Mouse (Mus musculus): ENCODE measurements at regions not wholly inside any gene's neighbourhood (a gene's known extent, or its start where the extent isn't known, plus 50 kb on each side); places are given as distances from the start of the nearest gene placed in this dataset.

DNA sequence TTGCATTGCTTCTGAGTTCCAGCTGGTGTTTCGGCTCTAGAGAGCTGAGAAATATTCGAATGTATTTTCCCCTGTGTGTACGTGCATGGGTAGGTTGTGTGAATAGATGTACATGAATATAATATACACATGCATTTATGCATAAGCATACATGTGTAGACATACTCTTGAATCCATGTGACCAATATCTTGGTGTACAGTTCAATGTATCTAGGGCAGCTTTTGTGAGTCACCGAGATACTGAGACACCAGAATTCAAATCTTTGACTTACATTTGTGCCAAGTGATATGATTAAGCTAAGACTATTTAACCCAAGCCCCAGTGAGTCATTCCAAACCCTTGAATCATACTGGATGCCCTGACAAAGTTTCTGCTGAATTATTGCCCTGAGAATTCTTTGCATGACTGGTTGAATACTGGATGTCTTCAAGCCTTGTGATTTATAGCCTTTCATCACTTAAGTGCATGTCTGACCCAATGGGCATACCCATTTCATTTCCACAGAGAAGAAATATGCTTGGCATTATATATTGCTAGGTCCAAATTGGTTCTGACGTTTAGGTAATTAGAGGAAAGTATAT lies 103.3 kb upstream of the Tsc22d2 start:
- no peak for DNase-seq (ENCODE audit: low spot score)

DNA sequence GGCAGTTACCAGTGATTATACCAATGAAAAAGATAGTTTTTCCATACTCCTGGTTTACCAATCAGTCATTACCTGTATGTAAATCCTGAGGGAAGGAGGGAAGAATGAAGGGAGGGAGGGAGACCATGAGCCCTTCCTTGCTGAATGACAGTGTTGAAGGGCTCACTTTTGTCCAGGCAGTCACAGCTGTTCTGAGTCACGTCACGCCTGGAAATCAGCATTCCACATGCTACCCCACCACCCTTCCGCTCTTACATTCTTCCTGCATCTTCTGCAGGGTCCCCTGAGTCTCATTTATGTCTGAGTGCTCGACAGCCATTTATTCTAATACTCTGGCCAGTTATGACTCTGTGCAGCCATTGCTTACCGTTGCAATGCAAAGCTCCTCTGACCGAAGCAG lies 101.9 kb upstream of the Tsc22d2 start:
- DNase-seq (ENCODE audit: low spot score) = no peak

DNA sequence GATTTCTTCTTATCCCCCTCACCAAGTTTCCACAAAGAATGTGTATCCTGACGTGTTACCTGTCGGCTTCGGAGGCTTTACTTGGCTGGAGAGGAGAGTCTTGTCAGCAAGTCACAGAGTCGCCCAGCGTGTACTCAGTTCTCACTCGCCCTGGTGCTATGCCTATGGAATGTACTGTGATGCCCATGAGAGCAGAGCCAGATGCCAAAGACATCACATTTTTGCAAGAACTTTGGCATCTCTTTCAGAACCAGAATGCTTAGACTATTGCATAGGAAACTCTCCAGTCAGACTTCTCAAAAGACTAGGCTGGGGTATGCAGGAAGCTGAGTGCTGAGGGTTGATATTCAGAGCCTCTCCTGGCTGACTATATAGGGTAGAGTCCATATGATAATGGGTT lies 99.3 kb upstream of the Tsc22d2 start:
- DNase-seq (ENCODE audit: low spot score) = no peak

DNA sequence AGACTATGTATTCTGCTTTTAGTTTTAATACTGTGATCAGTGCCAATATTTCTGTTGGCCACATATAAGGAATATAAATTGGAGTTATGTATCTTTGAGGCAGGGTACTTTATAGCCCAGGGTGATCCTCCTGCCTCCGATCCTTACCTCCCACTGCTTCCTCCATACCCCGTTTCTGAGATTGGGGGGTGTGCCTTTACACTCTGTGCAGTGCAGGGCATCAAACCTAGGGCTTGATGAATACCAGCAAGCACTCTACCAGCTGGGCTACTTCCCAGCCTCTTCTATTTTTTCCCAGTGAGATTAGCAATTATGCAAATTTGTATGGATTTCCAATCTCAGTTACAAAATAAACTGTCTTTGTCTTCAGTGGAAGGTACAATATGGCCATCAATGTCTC lies 97.3 kb upstream of the Tsc22d2 start:
- no peak for DNase-seq (ENCODE audit: low spot score)

DNA sequence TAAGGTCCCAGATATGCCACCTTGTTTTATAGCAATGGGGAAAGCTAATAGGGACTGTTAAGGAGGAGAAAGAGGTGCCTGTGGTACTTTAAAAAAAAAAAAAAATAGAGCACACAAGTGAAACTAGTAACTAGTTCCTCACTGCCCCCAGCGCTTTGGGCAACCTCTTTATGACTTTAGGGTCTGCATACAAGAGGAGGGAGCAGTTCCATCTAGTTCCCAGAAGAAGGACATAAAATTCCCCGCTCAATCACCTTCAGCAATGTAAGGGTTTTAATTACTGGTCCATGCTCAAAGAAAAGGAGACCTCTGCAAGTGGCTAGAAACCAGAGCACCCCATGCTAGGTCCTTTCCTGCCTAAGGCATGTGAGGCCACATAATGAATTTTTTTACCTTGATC lies 95.8 kb upstream of the Tsc22d2 start:
- DNase-seq (ENCODE audit: low spot score) = no peak

DNA sequence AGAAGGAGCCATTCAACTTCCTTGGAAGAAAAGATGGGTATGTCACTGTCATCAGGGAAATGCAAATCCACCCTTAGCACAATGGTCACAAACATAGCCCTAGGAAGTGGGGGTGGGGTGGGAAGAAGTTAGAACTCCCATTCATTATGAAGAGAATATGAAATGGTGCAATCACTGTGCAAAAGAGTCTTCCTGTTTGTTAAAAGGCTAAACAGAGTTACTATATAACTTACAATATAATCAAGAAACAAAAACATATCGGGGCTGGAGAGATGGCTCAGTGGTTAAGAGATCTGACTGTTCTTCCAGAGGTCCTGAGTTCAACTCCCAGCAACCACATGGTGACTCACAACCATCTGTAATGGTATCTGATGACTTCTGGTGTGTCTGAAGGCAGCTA lies 95.1 kb upstream of the Tsc22d2 start:
- DNase-seq (ENCODE audit: low spot score) = no peak

DNA sequence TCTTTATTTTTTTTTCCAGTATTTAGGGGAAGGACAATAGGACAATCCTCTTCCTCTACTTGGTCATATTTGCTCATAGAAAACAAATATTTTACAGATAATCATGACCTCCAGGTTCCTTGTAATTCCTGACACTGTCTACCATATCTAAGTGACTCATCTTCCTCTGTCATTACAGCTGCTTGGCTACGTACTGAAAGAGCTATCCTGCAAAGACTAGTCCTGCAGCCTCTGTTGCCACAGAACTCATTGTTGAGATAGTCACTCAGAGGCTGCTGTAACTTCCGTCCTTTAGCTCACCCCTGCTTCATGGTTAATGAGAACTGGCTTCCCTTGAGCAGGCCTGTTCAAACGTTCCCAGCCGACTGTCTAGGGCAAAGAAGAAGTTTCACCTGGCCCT lies 93.7 kb upstream of the Tsc22d2 start:
- no peak for DNase-seq (ENCODE audit: low spot score)

DNA sequence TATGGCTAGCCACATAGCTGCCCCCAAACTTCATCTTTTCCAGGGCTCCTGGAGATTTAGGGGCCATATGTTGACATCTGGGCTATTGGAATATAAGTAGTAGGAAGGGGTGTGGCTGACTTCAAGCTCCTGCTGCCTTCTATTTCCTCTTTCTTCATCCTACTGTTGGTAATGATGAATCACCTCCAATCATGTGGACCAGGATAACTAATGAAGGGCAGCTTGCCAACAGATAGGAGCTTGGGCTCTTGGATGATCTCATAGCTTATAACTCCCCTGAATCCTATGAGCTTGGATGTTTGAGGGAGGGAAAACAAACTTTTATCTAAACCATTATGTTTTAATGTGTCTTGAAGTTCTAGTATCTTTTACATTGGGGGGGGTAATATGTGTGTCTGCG lies 92.2 kb upstream of the Tsc22d2 start:
- DNase-seq (ENCODE audit: low spot score) = no peak

DNA sequence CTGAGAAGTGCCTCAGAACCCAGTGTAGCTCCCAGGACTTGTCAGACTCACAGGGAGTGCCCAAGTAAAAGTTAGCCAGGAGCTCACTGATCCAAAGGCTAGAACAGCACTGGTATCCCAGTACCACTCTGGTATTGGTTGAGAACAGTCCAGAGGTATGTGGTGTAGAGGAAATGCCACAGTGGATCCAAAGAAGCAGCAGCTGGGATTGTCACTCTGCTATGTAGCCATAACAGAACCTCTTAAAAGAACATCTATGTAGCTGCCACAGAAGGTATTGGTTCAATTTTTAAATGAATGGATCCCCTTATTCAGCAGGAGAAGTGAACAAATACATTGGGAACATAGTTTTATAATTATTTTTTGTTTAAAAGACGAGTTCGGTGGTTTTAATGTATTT lies 86.8 kb upstream of the Tsc22d2 start:
- no peak for DNase-seq (ENCODE audit: low spot score)

DNA sequence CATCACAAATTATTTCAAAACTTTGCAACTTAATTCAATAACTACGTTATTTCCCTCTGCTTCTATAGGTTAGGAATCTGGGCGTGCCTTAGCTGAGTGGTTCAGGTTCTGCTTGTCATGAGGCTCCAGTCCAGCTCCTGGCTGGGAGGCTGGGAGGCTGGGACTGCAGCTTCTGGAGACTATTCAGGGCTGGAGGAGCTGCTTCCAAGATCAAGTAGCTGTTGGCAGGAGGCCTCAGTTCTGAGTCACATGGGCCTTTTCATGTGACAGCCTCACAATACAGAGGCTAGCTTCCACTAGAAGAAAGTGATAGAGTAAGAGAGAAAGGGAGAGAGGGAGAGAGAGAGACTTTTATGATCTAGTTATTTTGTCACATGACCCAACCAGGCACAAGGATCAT lies 84.3 kb upstream of the Tsc22d2 start:
- no peak for DNase-seq (ENCODE audit: low spot score)

DNA sequence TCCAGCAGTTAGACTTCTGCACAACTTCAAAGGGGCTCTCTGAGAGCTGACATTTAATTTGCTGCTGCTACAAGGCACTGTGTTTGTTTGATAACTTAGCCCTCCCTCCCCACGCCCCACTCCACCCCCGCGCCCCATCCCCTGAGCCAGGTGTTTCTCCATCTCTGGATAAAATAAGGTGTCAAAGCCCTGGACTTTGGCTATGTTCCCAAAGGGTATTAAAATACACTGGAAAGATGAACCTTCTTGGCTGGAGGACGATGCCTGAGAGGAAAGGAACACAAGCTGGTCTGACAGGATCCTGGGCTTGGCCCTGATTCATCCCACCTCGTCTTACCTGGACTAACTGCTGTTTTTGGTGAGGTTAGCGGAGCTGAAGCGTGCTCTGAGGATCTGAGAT lies 80.5 kb upstream of the Tsc22d2 start:
- no peak for DNase-seq (ENCODE audit: low spot score)

DNA sequence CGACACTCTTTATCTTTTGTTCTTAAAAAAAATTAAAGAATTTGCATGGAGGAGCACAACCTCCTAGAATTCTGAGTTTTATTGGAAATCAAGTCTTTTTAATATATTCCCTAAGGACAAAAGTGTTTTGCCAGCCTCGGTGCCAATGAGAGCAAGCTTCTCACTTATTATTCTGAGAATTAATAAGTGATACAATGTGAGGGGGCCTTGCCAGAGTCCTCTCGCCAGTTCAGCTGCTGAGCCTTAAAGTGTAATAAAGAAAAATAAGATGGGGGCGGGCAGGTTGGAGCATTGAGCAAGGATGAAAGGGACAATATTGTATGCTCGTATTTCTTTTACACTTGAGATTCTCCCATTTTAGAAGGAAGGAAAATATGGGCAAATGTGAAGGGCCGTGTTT lies 79.2 kb upstream of the Tsc22d2 start:
- DNase-seq (ENCODE audit: low spot score) = no peak

DNA sequence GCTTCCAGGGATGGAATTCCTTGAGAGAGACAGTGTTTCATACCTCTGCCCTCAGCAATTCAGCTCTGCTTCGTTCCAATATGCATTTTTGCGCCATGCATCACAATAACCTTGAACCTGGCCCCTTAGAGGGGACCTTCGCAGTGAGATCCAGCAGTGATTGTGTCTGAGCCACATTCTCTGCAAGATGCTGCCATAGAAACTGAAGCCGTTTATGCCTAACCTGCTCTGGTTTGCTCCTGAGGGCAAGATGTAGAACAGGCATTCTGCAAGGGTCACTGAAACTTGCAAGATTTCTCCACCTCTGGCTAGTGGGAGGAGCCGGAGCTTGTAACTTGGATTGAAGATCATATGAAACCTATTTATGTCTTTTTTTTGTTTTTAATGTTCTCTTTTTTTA lies 78.4 kb upstream of the Tsc22d2 start:
- DNase-seq (ENCODE audit: low spot score) = no peak

DNA sequence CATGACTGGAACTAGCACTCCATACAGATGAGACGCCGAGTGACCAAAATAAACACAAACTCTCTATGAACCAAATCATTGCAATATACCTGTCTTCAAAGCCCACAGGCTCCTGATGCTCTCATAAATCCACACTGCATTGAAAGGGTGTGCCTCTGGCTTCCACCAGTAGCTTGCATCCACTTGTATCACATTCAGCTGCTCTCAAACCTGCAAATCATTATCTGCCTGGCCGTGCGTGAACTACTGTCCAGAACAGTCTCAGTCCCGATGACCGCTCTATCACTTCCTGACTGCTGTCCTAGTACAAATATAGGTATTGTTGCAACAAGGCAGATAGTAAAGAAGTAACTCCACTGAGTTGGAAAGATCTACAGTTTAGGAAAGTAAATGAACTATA lies 77.9 kb upstream of the Tsc22d2 start:
- DNase-seq (ENCODE audit: low spot score) = no peak

DNA sequence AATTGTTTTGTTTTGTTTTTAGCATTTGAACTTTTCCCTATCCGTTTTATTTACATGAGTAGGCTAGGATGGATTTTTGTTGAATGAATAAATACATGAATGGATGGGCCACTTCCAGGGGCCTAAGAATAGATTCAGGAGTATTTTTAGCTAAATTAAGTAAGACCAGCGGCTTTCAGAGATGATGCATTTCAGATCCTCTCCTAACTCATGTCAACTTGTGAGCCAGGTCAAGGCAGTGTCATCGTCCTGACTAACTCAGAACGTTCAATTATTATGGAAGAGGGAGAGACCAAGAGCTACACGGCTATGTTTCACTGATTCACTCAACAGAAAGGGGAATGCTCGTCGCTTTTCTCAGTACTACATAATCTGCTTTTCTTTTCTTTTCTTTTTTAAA lies 75.5 kb upstream of the Tsc22d2 start:
- no peak for DNase-seq (ENCODE audit: low spot score)

DNA sequence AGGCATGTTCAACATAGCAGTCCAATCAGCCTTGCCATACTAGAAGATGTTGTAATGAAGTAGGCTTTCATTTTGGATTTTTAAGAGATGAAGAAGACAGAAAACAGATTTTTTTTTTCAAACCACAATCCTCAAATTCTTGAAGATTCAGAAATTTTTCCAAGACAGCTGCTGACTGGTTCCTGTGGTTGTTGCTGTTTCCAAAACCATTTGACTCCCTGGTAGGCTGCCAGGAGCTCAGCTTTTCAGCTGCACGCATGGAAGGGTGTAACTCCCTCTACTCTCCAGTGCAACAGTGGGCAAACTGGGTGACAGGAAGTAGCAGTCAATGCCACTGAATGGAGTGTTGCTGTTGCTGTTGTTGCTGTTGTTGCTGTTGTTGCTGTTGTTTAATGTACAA lies 72.4 kb upstream of the Tsc22d2 start:
- no peak for DNase-seq (ENCODE audit: low spot score)

DNA sequence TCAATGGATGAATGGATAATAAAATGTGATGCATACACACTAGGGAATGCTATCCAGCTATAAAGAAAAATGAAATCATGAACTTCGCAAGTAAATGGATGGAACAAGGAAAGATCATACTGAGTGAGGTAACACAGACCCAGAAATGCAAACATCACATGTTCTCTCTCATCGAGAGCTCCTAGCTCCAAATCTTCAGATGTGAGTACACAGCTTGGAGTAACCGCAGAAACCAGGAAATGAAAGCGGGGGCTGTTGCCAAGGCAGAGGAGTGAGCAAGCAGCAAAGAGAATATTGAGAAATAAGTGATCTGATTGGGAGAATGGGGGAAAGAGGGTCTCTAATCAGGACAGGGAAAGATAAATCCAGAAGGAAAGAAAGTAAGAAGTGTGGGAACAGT lies 52.0 kb upstream of the Tsc22d2 start:
- DNase-seq (ENCODE audit: low spot score) = no peak

DNA sequence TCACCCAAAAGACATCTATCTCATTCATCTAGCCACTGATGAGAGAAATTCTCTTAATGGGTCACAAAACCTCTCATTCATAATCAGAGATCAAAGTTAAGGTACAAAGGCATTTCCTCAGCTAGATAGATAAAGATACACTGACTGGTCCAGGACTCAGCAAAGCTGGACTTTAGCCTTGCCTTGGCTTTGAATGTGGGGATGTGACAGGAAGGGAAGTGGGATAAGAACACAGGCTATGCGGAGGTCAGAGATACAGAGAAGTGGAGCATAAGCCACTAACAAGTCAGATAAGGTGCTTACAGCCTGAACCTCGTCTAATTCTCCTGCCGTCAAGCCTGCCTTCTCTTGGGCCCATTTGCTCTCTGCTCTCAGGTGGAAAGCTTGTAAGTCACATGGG lies 50.0 kb upstream of the Tsc22d2 start:
- no peak for DNase-seq (ENCODE audit: low spot score)

Data from c-Kit-positive CD71-positive TER-119-positive erythroid progenitor cells, embryonic 14.5 days (primary cell).